Mouse (Mus musculus): ENCODE results near the gene Aak1. TPM values are rescaled to one million over a fixed set of nuclear protein-coding genes. Genes with fewer than 3 reads are reported as not detected.
A peak's percentile ranks its signal among the peaks of the same experiment; 100 is the strongest.

Aak1 gene
- polyA plus RNA-seq, 1 experiment from 2014 or later, result 40.2 TPM

DNA sequence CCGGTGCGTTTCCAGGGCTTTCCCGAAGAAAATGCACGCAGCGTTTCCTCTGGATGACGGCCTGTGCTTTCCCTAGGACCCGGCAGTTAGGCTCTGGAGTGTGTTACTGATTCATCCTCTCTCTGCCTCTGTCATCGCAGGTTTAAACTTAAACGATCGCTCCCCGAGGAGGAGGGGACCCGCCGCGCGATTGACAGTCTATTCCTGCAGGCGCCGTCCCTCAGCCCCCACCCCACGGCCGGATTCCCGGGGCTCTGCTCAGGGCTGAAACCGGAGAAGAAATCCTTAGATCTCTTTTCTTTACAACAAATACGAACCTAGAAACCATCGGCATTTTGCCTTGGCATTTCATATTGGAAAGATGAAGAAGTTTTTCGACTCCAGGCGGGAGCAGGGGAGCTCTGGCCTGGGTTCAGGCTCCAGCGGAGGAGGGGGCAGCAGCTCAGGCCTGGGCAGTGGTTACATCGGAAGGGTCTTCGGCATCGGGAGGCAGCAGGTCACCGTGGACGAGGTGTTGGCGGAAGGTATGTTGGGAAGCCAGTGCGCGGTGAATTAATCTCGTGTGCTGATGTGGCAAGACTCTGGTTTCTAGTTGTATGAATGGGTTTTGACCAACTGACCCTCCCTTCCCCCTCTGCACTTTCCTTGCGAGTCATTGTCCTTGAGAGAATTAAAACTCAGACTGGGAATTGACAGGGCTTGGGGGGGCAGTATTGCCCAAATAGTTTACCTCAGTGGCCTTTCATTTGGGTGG is 552 bp downstream of the Aak1 start:
- WGBS, result under 1% methylated on average over 33 of the region's 36 CpGs
- peak overlapping the region; percentile 93 for H3K9ac ChIP-seq (ENCODE audit: low read depth, low read length)
- H3K4me3 ChIP-seq (ENCODE audit: low read length), result peak overlapping the region; percentile 83
- H3K4me1 ChIP-seq (ENCODE audit: control insufficient read depth, insufficient read depth, low read depth, low read length), result peaks cover 37% of the 10 kb centered on the region
- H3K27ac ChIP-seq (ENCODE audit: low read depth, low read length), result peak overlapping the region; percentile 93
- ATAC-seq, result peak; percentile 55
- peak overlapping the region; percentile 88 for H3K4me2 ChIP-seq (ENCODE audit: low read length)
- no peaks in the 10 kb centered on the region for H3K36me3 ChIP-seq (ENCODE audit: control insufficient read depth, insufficient read depth, low read length)
- H3K9me3 ChIP-seq (ENCODE audit: control insufficient read depth, low read length), result no peaks in the 10 kb centered on the region
- no peaks in the 10 kb centered on the region for H3K27me3 ChIP-seq (replicated peaks; ENCODE audit: control insufficient read depth, insufficient read depth, low read length)

DNA sequence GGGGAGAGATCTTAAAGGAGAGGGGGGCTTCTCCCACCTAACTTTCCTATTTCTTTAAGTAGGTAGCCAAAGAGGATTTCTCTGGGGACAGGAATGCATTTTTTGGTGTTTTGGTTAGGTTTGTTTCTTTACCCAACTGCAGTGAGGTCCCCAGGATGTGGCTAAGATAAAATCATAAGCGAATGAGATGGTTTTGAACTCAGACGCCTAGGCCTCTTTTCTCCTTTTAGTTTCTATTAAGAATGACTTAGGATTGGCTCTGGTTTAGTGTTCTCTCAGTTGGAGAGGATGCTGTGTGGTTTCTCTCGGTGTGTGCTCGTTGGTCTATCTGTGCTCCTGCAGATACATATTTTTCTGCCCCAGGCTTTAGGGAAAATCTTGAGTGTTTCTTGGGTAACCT is 1.3 kb downstream of the Aak1 start:
- ATAC-seq, result no peak
- peaks cover 37% of the 10 kb centered on the region for H3K4me1 ChIP-seq (ENCODE audit: control insufficient read depth, insufficient read depth, low read depth, low read length)
- H3K27ac ChIP-seq (ENCODE audit: low read depth, low read length), result peak overlapping the region; percentile 93
- H3K4me3 ChIP-seq (ENCODE audit: low read length), result peak overlapping the region; percentile 83
- peak overlapping the region; percentile 93 for H3K9ac ChIP-seq (ENCODE audit: low read depth, low read length)
- no peaks in the 10 kb centered on the region for H3K9me3 ChIP-seq (ENCODE audit: control insufficient read depth, low read length)
- 14% methylated on average over 4 of the region's 4 CpGs for WGBS
- no peaks in the 10 kb centered on the region for H3K27me3 ChIP-seq (replicated peaks; ENCODE audit: control insufficient read depth, insufficient read depth, low read length)
- peak overlapping the region; percentile 88 for H3K4me2 ChIP-seq (ENCODE audit: low read length)
- no peaks in the 10 kb centered on the region for H3K36me3 ChIP-seq (ENCODE audit: control insufficient read depth, insufficient read depth, low read length)

DNA sequence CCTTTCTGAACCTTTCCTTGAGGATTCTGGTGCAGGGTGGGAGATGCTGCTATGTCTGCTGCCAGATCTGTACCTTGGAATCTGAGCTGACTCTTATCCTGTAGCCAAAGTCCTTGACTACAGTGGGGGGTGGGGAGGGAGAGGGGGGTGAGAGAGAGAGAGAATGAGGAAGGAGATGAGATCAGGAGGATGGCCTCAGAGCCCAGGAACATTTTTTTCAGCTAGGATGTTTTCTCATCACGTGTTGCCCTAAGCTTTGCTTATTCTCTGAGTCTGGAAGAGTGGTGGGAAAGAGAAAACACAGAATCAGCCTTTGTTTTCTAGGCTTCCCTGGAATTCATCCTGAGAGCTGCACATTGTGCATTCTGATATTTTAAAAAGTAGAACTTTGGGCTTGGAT is 2.2 kb downstream of the Aak1 start:
- no peak for ATAC-seq
- no peaks in the 10 kb centered on the region for H3K9me3 ChIP-seq (ENCODE audit: control insufficient read depth, low read length)
- H3K4me2 ChIP-seq (ENCODE audit: low read length), result peak overlapping the region; percentile 88
- H3K4me3 ChIP-seq (ENCODE audit: low read length), result peak overlapping the region; percentile 83
- H3K27me3 ChIP-seq (replicated peaks; ENCODE audit: control insufficient read depth, insufficient read depth, low read length), result no peaks in the 10 kb centered on the region
- no peaks in the 10 kb centered on the region for H3K36me3 ChIP-seq (ENCODE audit: control insufficient read depth, insufficient read depth, low read length)
- peak overlapping the region; percentile 93; the same call in 1 of the 2 replicates for H3K9ac ChIP-seq (ENCODE audit: low read depth, low read length)
- H3K4me1 ChIP-seq (ENCODE audit: control insufficient read depth, insufficient read depth, low read depth, low read length), result peaks cover 37% of the 10 kb centered on the region
- 13% methylated on average over 1 of the region's 1 CpGs for WGBS
- no peak overlapping the region for H3K27ac ChIP-seq (ENCODE audit: low read depth, low read length)

DNA sequence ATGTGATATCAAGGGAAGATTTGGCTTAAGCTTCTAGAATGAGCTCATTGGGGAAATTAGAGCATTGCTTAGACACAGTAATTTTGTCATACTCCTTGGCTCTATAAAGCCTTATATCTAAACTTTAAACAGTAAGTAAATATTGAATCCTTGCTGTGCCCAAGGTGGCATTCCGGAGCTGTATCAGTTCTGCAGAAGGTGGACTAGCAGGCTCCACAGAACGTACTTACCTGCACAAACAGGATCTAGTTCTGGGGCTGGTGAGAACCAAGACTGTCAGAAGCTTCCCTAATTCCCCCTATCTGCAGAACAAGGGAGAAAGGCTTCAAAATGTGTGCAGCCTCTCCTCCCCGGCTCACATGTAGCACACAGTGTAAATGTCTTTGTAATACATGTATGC is 4.6 kb downstream of the Aak1 start:
- no peak for ATAC-seq
- Histone ChIP-seq H3K4me1 (ENCODE audit: control insufficient read depth, insufficient read depth, low read depth, low read length) (peaks cover 32% of the 10 kb centered on the region), H3K4me3 (ENCODE audit: low read length) (no peak overlapping the region), H3K36me3 (ENCODE audit: control insufficient read depth, insufficient read depth, low read length) (no peaks in the 10 kb centered on the region), H3K9me3 (ENCODE audit: control insufficient read depth, low read length) (no peaks in the 10 kb centered on the region), H3K27me3 (replicated peaks; ENCODE audit: control insufficient read depth, insufficient read depth, low read length) (no peaks in the 10 kb centered on the region), H3K4me2 (ENCODE audit: low read length) (no peak overlapping the region), H3K9ac (ENCODE audit: low read depth, low read length) (no peak overlapping the region), H3K27ac (ENCODE audit: low read depth, low read length) (no peak overlapping the region)
- 92% methylated on average over 3 of the region's 3 CpGs for WGBS

DNA sequence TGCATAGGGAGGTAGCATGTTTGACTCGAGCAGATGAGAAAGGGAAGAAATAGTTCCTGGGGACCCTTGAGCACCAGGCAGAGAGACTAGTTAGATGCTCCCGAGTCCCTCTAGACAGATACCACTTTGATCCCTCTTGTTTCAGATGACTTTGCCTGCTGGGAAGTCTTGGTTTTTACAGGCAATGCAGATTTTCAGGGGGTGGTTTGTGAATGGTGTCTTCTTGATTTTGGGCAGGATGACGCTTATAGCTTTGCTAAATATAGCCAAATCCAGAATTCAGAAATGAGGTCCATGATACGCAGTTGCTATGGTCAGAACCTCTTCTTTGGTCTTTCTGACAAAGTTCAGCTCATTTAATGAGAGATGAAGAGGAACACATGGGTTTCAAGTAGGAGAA is 5.6 kb downstream of the Aak1 start:
- no peaks in the 10 kb centered on the region for H3K9me3 ChIP-seq (ENCODE audit: control insufficient read depth, low read length)
- H3K36me3 ChIP-seq (ENCODE audit: control insufficient read depth, insufficient read depth, low read length), result no peaks in the 10 kb centered on the region
- no peak for ATAC-seq
- no peak overlapping the region for H3K4me3 ChIP-seq (ENCODE audit: low read length)
- H3K9ac ChIP-seq (ENCODE audit: low read depth, low read length), result no peak overlapping the region
- WGBS, result 73% methylated on average over 4 of the region's 4 CpGs
- no peak overlapping the region for H3K4me2 ChIP-seq (ENCODE audit: low read length)
- peaks cover 32% of the 10 kb centered on the region for H3K4me1 ChIP-seq (ENCODE audit: control insufficient read depth, insufficient read depth, low read depth, low read length)
- no peak overlapping the region for H3K27ac ChIP-seq (ENCODE audit: low read depth, low read length)
- no peaks in the 10 kb centered on the region for H3K27me3 ChIP-seq (replicated peaks; ENCODE audit: control insufficient read depth, insufficient read depth, low read length)

DNA sequence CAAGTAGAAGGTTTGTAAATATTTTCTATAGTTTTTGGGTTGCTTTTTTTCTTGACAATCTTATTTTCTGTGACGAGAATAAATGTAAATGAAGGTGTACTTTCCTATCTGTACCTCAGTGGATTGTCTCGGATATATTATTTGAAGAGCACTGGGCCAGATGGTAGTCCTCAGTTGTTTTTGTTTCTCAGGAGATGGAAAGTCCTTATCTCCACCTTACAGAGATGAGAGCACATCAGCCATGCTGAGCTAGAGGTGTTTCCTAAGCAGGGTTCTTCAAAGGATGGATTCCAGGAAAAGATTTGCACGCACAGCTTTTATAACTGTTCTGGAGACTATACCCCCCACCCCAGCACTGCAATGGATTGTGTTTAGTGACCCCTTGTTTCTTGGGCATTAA is 9.3 kb downstream of the Aak1 start:
- 93% methylated on average over 3 of the region's 3 CpGs for WGBS
- Histone ChIP-seq H3K4me2 (ENCODE audit: low read length) (no peak overlapping the region), H3K27me3 (replicated peaks; ENCODE audit: control insufficient read depth, insufficient read depth, low read length) (no peaks in the 10 kb centered on the region), H3K27ac (ENCODE audit: low read depth, low read length) (no peak overlapping the region), H3K4me1 (ENCODE audit: control insufficient read depth, insufficient read depth, low read depth, low read length) (peaks cover 5% of the 10 kb centered on the region), H3K4me3 (ENCODE audit: low read length) (no peak overlapping the region), H3K36me3 (ENCODE audit: control insufficient read depth, insufficient read depth, low read length) (no peaks in the 10 kb centered on the region), H3K9ac (ENCODE audit: low read depth, low read length) (no peak overlapping the region), H3K9me3 (ENCODE audit: control insufficient read depth, low read length) (no peaks in the 10 kb centered on the region)
- no peak for ATAC-seq

DNA sequence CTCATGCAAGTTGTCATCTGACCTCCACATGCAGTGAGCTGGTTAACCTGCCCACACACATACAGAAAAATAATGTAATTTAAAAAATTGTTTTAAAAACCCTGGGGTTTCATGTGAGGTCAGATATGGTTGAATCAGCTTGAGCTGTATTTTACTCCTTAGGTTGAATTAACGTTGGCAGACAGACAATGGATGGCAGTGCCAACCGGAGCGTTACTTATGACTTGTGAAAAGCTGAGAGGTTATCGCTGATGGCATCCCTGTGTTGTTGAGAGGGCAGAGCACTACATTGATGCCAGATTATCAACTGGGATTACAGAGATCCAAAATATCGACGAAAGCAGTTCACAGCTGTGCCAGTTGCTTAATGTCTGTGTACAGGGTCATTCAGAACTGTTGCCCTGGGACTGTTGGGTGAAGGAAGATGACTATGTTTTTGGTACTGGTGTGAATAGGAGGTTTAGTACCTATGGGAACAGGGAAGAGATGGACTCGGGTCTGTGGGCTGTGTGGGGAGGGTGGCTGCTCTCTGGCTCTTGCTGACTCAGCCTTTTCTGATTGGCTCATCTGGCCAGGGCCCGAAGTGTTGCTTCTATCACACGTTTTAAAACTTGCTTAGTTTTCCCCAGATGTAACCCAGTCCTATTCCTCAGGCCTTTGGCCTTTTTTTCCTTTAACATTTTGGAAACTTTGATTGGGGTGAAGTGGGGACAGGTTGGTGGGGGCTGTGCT is 11.6 kb downstream of the Aak1 start:
- ATAC-seq, result no peak
- WGBS, result 77% methylated on average over 9 of the region's 9 CpGs
- Histone ChIP-seq H3K27ac (ENCODE audit: low read depth, low read length) (no peak overlapping the region), H3K9ac (ENCODE audit: low read depth, low read length) (no peak overlapping the region), H3K4me3 (ENCODE audit: low read length) (no peak overlapping the region), H3K36me3 (ENCODE audit: control insufficient read depth, insufficient read depth, low read length) (no peaks in the 10 kb centered on the region), H3K27me3 (replicated peaks; ENCODE audit: control insufficient read depth, insufficient read depth, low read length) (no peaks in the 10 kb centered on the region), H3K4me2 (ENCODE audit: low read length) (no peak overlapping the region), H3K9me3 (ENCODE audit: control insufficient read depth, low read length) (no peaks in the 10 kb centered on the region), H3K4me1 (ENCODE audit: control insufficient read depth, insufficient read depth, low read depth, low read length) (no peaks in the 10 kb centered on the region)

DNA sequence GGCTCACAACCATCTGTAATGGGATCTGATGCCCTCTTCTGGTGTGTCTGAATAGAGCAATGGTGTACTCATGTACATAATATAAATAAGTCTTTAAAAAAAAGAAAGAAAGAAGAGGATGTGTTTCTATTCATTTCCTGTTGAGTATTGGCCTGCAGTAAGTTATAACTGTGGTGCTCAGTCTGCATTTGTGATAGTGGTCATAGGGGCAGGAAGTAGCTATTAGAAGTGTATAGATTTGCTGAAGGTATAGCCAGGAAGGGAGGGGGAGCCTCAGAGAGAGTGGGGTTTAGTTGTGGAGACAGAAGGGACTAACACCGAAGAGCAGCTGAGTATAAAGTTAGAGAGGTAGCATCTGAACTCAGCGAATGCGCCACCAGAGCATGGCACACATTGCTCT is 15.0 kb downstream of the Aak1 start:
- Histone ChIP-seq H3K4me3 (ENCODE audit: low read length) (no peak overlapping the region), H3K4me2 (ENCODE audit: low read length) (no peak overlapping the region), H3K9me3 (ENCODE audit: control insufficient read depth, low read length) (no peaks in the 10 kb centered on the region), H3K4me1 (ENCODE audit: control insufficient read depth, insufficient read depth, low read depth, low read length) (no peaks in the 10 kb centered on the region; the same call in 1 of the 2 replicates), H3K27me3 (replicated peaks; ENCODE audit: control insufficient read depth, insufficient read depth, low read length) (no peaks in the 10 kb centered on the region), H3K36me3 (ENCODE audit: control insufficient read depth, insufficient read depth, low read length) (no peaks in the 10 kb centered on the region), H3K27ac (ENCODE audit: low read depth, low read length) (no peak overlapping the region), H3K9ac (ENCODE audit: low read depth, low read length) (no peak overlapping the region)
- WGBS, result 95% methylated on average over 3 of the region's 3 CpGs
- no peak for ATAC-seq

DNA sequence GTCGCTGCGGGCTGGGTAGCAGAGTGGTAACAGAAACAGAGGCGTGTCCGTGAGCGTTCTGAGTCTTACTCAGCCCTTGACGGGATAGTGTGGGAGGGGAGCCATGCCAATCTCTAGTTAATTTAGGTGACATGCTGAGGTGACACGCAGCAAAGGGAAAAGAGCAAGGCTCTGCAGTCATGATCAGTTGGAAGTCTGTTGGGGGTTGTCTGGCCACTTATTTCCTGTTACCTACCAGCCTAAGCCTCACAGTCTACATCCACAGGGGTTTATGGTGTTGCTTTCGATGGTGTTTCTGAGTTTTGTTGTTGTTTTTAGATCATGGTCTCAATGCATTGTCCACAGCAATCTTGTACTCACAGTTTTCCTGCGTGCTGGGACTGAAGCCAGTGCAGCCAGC is 21.0 kb downstream of the Aak1 start:
- H3K4me1 ChIP-seq (ENCODE audit: control insufficient read depth, insufficient read depth, low read depth, low read length), result peaks cover 2% of the 10 kb centered on the region
- no peak overlapping the region for H3K4me3 ChIP-seq (ENCODE audit: low read length)
- no peak overlapping the region for H3K27ac ChIP-seq (ENCODE audit: low read depth, low read length)
- WGBS, result 90% methylated on average over 9 of the region's 9 CpGs
- H3K9me3 ChIP-seq (ENCODE audit: control insufficient read depth, low read length), result no peaks in the 10 kb centered on the region
- H3K36me3 ChIP-seq (ENCODE audit: control insufficient read depth, insufficient read depth, low read length), result no peaks in the 10 kb centered on the region
- H3K4me2 ChIP-seq (ENCODE audit: low read length), result no peak overlapping the region
- H3K9ac ChIP-seq (ENCODE audit: low read depth, low read length), result no peak overlapping the region
- no peak for ATAC-seq
- no peaks in the 10 kb centered on the region for H3K27me3 ChIP-seq (replicated peaks; ENCODE audit: control insufficient read depth, insufficient read depth, low read length)

Measured in hindbrain, embryonic 16.5 days (tissue).